Mouse (Mus musculus) retina, embryonic 14.5 days (tissue): ENCODE measurements around the gene Stac3.

ENCODE experiments used
- DNase-seq: peaks from one replicate; pipeline ENCODE4 v3.0.0-alpha.2; 2015; ENCODE audit warnings: low spot score

Gene Stac3

DNA sequence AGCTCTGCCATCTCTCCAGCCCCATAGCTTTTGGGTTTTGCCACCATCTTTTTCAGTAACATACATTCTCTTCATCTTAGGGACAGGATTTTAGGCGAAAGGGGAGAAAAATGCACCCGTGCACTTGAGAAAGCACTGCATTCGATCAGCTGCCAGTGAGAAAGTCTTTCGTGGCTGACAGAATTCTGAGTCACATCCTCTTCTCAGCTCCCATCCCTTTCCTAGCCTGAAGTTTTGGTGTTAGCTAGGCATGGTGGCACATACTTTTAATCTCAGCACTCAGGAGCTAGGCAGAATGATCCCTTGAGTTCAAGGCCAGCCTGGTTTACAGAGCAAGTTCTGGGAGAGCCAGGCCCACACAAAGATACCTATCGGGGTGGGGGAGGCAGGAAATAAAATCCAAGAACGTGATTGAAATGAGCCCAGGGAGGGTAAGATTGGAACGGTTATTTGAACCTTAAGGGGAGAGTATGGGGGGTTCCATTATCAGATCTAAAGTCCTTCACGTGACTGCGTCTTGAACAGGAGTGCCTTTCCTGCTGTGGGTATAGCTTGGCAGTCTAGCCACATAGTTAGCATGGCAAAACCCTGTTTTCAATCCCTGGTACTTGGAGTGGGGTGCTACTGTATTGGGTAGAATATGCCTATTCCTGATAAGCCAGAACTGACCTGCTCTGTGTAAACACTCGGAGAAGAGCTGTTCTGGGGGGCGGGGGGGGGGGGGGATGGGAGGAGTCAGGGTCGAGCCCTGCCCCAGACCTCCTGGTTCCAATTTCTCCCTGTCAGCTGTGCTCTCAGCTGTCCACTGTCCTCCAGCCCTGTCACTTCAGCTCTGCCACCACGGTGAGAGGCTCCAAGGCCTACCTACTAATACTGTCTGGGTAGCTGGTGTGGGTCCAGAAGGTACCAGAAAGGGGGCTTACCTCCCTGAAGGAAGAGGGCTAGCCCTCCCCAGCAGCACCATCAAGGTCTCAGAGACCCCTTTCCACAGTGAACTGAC, at the start of gene Stac3:
Gene Stac3, plus strand, starts transcription at position 793 of the 1,000 bp plus-strand sequence.
- DNase-seq = no peak

DNA sequence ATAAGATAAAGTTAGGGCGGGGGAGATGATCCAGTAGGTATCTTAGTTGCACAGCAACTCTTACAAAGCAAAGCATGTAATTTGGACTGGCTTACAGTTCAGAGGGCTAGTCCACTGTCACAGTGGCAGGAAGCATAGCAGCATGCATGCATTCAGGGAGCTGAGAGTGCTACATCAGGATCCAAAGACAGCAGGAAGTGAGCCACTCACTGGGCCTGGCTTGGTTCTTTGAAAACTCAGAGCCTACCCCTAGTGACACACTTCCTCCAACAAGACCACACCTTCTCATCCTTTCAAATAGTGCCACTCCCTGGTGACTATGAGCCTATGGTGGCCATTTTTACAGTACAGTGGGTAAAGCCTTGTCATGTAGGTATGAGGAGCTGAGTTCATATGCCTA, 47.8 kb upstream of the Stac3 start:
- no peak for DNase-seq

DNA sequence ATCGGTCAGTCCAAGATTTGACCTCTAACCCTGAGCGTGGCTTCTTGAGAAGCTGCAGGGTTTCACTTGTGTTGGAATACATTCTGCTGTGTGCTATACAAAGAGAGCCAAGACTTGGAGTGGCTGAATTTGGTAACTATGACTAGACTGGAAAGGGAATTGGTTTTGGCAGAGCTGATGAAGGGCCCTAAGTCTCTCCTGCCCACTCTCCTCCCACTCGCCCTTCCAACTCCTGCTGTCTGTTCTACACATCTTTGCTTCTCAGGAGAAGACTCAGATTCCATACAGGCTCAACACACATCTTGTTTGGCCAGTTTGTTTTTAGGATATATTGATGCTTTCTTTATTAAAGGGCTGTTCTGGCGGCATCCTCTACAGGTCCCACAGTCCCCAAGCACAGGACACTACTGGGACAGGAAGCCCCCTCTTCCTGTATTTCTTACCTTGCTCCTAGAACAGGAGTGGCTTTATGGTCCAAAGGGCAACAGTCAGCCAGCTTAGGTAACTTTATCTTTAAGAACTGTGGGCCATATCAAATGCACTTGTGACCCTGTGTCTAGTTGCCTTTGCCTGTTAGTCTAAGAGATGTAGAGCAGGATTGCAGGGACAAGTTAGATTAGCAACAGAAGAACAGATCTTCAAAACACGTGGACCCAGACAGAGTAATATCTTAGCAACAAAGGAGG, 38.9 kb upstream of the Stac3 start:
- no peak for DNase-seq

DNA sequence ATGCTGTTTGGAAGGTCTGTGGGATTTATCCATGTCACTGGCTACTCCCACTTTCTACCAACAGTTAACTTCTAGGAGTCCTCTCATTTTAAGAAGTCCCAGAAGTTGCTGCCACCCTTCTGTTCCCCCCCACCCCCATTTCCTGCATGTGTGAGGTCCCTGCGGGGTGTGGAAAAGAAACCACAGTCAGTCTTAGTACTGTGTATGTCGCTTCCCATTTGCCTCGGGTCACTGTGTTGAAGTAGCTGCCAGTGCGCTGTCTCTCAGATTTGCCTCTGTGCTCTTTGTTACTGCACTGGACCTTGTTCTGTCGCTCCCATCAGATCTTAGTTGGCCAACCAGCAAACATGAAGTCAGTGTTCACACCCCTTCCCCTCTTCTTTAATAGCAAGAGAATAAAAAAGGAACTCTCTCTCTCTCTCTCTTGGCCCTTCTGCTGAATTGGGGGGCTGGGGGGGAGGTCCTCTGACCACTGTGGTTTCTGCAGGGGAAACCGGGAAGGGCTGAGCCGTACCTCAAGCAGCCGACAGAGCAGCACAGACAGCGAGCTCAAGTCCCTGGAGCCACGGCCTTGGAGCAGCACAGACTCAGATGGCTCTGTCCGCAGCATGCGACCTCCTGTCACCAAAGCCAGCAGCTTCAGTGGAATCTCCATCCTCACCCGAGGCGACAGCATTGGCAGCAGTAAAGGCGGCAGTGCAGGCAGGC, 30.1 kb upstream of the Stac3 start:
- DNase-seq = peak; percentile 16

DNA sequence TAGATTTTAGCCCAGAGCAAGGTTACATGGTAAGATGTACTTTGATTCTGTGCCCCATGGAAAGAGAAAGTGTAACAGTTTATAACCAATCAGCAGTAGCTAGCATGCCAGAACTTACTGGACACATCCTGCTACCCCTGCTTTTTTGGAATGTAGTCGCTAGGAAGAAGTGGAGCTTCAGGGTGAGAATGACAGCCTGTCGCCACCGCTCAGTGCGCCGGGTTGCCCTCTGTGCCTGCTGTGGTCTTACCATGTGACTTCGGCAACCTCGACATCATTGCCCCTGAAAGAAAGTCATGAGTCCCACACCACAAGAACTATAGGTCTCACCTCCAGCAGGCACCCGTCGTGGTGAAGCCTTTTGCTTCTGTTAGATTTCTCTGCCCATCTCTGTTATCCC, 28.8 kb upstream of the Stac3 start:
- DNase-seq = no peak

DNA sequence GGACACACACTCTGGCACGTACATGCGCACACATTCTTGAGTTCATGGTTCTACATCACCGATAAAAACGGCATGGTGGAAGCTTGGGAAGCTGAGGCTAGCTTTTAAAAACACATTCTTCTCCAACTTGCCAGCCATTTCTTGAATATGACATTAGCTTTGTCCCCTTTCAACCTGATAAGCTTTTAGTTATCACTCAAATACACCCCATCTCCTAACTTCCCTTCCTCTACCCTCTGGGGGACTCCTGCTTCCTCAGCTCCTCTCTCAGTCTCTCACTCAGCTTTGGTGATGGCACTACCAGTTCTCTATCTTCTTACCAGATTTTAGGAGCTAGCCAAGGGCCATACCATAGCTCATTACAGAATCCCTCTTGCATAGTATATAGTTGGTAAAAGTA, 26.3 kb upstream of the Stac3 start:
- DNase-seq = no peak

DNA sequence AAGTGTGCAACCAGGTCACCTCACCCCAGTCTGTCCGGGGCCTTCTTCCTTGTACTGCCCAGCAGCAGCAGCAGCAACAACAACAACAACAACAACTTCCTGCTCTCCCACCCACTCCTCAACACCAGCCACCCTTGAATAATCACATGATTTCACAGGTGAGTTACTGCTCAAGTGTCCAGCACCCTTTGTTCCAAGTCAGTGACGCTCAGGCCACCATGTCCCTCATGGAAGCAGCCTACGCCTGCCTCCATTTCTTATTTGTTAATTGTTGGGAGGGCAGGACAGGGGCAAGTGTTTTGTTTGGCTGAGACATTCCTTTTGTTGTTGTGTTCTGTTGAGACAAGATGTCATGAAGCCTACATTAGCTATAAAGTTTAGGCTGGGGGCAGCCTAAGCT, 24.9 kb upstream of the Stac3 start:
- DNase-seq = no peak

DNA sequence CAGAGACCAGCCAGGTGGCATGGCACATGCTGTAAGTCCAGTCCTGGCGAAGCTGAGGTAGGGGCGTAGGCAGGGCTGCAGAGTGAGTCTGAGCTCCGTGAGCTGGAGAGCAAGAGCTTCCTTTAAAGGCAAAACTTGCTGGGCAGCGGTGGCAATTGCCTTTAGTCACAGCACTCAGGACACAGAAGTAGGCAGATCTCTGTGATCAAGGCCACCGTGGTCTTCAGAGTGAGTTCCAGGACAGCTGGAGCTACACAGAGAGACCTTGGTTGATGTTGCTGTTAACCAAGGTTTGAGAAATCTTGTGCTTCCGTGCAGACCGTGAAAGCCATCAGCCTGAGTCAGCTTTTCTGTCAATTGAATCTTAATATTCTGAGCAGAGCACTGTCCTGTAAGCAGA, 24.2 kb upstream of the Stac3 start:
- no peak for DNase-seq

DNA sequence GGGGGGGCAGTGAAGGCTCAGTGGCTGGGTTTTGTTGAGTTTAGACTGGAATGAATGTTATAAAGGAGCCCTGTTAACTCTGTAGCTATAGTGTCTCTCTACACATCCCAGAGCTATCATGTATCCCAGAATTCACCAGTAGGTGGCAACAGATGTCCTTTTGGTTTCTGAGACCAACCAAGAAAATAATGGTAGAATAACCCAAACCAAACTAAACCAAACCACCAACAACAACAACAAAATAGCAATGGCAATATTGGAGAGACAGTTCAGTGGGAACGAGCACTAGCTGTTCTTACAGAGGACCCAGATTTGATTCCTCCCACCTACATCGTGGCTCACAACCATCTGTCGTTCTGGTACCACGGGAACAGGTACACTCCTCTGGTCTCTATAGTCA, 22.4 kb upstream of the Stac3 start:
- DNase-seq = peak; percentile 74

DNA sequence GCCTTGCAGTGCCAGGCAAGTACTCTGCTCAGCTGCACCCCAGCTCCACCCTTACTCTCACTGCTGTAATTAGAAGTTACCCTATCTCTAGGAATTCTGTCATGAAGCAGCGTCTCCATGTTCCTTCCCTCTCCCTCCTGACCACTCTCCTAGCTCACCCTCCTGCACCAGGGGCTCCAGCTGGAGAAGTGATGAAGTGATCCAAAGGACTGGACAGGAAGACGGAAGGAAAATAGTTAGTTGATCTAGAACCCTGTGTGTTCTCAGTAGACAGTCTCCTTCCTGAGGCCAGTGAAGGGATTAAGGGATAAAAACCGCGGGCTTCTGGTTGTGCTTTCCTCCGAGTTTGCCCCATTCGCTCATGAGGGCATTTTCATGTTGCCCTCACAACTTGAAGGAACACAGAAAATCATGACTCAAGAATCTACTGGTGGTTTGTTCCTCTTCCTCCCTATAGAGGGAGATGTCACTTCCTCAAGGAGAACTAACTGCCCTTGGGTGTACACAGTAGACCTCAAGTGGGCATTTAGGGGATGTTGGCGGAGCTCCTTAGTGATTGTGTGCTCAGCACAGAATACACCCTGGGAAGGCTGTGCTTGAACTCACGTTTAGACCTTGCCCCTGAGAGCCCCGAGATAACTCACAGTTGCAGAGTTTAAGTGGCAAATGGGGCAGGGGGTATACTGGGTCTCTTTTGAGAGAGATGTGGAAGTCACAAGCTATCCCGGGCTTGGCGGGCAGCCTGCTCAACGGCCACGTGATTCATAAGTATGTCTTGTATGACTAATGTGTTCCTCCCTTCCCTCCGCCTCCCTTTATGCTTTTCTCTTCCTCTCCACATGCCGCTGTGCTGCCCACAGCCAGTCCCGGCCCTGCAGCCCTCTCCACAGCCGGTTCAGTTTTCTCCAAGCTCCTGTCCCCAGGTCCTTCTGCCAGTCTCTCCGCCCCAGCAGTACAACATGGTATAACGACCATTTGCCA, 20.4 kb upstream of the Stac3 start:
- DNase-seq = no peak

DNA sequence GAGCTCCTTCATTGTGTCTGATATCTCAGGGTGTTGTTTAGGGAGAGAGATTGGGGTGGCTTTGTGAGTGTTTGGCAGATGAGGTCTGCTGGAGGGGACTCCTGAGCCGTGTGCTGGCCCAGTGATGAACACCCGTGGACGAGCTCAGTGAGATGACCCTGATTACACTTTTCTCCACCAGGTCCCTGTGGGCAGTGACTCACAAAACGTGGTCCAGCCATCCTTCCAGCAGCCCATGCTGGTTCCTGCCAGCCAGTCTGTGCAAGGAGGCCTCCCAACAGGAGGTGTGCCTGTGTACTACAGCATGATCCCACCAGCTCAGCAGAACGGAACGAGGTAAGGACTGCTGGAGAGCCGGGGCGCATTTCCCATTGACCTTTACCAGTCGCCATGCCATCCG, 16.3 kb upstream of the Stac3 start:
- no peak for DNase-seq

DNA sequence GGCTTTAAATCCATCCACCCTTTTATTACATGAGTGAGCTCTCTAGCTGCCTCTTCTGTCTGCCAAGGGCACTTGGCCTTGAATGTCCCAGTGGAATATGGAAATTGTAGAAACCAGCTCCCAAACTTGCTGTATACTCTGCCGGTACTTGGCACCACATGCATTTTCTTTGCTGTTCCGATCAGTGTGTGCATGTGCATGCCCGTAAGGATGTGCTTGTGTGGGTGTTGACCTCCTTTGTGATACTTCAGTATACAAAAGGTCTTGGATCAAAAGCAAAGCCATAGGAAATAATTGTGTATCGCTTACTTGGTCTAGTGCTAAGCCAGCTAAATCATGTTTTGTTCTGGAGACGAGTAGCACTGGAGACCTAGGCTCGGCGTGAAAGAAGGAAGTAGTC, 12.6 kb upstream of the Stac3 start:
- DNase-seq = no peak

DNA sequence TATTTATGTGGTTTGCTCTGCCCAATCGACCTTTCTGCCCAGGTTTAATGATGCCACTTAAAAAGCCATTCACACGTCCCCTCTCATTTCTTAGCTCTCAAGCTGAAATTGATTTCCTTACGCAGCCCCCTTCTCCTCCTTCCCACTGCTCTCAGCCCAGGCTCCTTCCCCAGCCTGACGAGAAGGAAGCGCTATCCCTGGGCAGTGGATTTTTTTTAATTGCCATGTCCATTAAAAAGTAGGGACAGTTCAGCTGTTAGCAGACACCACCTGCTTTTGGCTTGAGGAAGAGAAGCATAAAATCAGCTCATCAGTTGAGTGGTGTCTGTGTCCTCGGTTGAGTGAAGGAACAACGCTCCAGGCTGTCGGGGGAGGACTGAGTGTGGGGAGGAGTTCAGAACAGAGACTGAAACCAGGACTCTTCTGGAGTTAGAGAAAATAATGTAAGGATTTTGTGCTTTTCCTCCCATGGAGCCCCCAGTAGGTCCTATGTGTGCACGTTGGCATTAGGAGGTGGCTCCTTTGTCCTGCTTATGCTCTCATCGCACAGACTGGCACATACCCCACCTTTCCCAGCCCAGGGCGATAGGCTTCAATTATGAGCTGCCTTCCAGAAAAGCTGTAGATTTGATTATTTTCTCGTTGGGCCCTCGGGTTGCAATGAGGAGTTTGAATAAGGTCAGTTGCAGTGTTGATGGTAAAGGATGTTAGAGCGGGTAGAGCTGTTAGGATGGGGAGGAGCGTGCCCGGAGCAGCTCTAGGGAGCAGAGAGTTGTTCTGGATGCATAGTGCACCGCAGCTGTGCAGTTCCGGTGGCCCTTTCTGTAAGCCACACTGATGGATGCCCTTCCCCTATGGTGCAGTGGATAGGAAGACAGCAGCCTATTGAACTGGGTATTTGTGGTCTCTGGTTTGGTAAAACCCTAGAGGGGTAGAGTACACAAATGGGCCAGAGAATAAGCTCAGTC, 11.0 kb upstream of the Stac3 start:
- no peak for DNase-seq

DNA sequence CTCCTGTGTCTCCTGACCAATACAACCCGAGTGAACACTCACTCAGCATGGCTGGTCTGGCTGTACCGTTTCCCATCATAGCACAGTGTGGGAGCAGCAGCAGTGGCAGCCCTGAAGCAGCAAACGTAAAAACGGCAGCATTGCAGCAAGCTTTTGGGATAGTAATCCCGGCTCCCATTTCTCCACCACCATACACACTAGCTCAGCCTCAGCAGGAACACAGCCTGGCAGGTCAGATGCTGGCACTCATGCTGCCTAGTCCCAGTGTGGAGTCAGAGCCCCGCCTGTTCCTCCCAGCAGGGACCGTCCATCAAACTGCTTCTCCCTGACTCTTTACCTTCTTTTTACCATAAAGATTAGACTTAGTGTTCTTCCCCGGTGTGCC, 10.4 kb upstream of the Stac3 start:
- DNase-seq = no peak

DNA sequence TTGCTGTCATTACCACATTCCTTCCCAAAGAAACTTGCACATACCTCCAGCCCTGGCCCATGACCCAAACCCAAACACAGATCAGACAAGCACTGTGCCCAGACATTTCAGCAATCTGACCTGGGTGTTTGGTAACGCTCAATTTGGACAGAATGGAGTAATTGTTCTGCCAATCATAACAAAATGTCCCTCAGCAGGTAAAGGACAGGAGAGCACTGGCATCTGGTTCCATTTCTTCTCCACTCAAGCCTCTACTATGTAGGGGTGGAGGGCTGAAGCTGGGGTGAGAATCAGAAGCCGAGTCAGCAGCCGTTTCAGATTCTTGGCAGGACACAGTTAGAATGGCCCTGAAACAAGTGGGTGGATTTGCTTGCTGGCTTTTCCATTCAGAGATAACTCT, 9.4 kb upstream of the Stac3 start:
- no peak for DNase-seq

DNA sequence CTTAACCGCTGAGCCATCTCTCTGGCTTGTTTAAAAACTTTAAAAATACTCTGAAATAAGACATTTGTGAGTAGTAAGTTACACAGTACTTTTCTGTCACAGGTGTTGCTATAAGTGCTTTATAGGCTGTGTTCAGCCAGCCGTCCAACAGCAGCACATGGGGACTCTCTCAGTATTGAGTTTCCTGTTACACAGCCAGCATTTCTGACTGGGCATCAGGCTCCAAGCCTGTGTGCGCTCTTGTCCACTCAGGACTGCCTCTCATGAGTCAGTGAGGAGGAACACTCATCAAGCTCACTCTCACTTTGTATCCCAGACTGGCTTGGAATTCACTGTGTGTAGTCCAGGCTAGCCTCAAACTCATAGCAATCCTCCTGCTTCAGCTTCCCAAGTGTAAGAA, 5.3 kb upstream of the Stac3 start:
- no peak for DNase-seq

DNA sequence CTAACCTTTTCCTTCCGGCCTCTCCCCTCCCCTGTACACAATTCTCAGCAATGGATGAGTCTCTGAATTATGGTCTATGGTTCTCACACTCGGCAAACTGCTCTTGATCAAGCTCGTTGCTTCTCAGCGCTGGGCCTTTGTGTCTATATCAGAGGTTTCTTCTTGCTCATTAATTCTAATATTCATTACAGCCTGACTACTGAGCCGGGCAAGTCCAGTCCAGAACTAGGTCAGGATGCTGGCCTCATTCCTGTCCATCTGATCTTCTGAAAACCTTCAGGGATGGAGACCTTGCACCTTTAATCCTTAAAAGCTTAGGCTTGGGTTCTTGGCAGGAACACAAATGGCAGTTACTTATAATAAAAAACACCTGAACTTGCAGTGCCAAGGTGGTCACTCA, 2.0 kb upstream of the Stac3 start:
- DNase-seq = peak; percentile 61

DNA sequence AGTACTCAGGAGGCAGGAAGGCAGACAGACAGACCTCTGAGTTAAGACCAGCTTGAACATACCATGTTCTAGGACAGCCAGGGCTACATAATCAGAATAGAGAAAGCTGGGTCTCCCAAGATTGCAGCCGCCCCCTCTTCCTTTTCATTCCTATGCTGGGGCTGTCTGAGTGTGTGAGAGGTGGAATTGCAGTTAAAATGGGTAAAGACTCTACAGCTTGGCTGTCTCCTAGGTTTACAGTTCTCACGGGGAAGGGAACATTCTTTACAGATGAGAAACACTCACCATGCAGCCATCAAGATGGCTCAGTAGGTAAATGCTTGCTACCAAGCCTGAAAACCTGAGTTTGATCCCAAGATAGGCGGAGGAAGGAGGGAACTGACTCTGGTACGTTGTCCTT, 1.4 kb upstream of the Stac3 start:
- DNase-seq = no peak

DNA sequence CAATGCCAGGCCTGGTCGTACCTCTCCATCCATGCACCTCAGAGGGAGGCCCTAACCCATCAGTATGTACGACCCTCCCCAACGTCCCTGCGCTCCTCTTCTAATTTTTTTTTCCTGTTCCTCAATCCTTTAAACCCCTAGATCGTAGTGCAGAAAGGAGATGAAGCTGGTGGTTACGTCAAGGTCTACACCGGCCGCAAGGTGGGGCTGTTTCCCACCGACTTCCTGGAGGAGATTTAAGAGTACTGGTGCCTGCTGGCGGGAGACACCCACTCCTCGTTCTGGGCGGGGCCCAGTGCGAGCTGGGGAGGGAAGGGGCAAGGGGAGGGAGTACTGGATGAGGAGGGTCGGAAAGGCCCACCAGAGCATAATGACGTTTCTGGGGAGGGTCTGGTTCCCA, 6.8 kb downstream of the Stac3 start:
- DNase-seq = peak; percentile 88
